Mouse (Mus musculus) MEL (cell line): ENCODE data around the gene Polr2m. TPM values are rescaled to one million over a fixed set of nuclear protein-coding genes. Genes with fewer than 3 reads are reported as not detected.

ENCODE experiments used
- DNase-seq: peaks from one replicate; pipeline ENCODE4 v3.0.0; 2011; ENCODE audit warnings: low read depth, low spot score
- H3K27ac ChIP-seq: 2 replicates; pipeline ENCODE4 v1.5.1; 2012; ENCODE audit warnings: low read depth, mild to moderate bottlenecking, control low read depth, low read length, moderate library complexity; ENCODE audit not compliant: control insufficient read depth
- H3K27me3 ChIP-seq, 2 experiments: fragments of 150-350 bp in 1 of 2; sonication (generic) in 1 of 2; 2 replicates each; pipeline ENCODE4 v1.6.1; 2012; ENCODE audit warnings: low read length in 2 of 2, mild to moderate bottlenecking in 2 of 2, improper control_type of control experiment in 1 of 2, moderate library complexity in 1 of 2; ENCODE audit not compliant: insufficient read depth in 2 of 2, control insufficient read depth in 1 of 2
- H3K36me3 ChIP-seq, 2 experiments: 2 replicates each; pipeline ENCODE4 v1.6.1; 2012 to 2014; ENCODE audit warnings: low read length in 2 of 2, improper control_type of control experiment in 1 of 2, inconsistent platforms in 1 of 2, mild to moderate bottlenecking in 1 of 2; ENCODE audit not compliant: insufficient read depth in 2 of 2, control insufficient read depth in 1 of 2
- H3K4me1 ChIP-seq, 2 experiments: fragments of 150-350 bp in 1 of 2; sonication (generic) in 1 of 2; 2 replicates each; pipeline ENCODE4 v1.6.1; 2012; ENCODE audit warnings: low read length in 2 of 2, improper control_type of control experiment in 1 of 2, mild to moderate bottlenecking in 1 of 2; ENCODE audit not compliant: insufficient read depth in 2 of 2, control insufficient read depth in 1 of 2
- H3K4me3 ChIP-seq, 2 experiments: fragments of 150-350 bp in 1 of 2; sonication (generic) in 1 of 2; 2 replicates each; pipeline ENCODE4 v1.5.1; 2012; ENCODE audit warnings: low read depth in 2 of 2, low read length in 2 of 2, mild to moderate bottlenecking in 2 of 2, moderate library complexity in 2 of 2, control low read depth in 1 of 2, improper control_type of control experiment in 1 of 2; ENCODE audit not compliant: control insufficient read depth in 1 of 2, insufficient read depth in 1 of 2
- H3K79me2 ChIP-seq: 2 replicates; pipeline ENCODE4 v1.6.1; 2012; ENCODE audit warnings: mild to moderate bottlenecking, low read length, moderate library complexity; ENCODE audit not compliant: control insufficient read depth, poor library complexity, insufficient read depth
- H3K9ac ChIP-seq: 2 replicates; pipeline ENCODE4 v1.6.1; 2012; ENCODE audit warnings: low read depth, mild to moderate bottlenecking, control low read depth, low read length, moderate library complexity; ENCODE audit not compliant: control insufficient read depth, poor library complexity, severe bottlenecking
- H3K9me3 ChIP-seq: fragments of 150-350 bp; sonication (generic); replicated peaks from 2 replicates; pipeline ENCODE4 v1.6.1; 2012; ENCODE audit warnings: mild to moderate bottlenecking, low read length, improper control_type of control experiment, moderate library complexity; ENCODE audit not compliant: insufficient read depth
- BHLHE40 ChIP-seq: IDR thresholded peaks from 2 replicates; pipeline ENCODE4 v1.6.1; 2012; ENCODE audit warnings: low read depth, mild to moderate bottlenecking, inconsistent platforms, low read length, improper control_type of control experiment, borderline replicate concordance
- CHD1 ChIP-seq: IDR thresholded peaks from 2 replicates; pipeline ENCODE4 v1.6.1; 2012; ENCODE audit warnings: low read depth, mild to moderate bottlenecking, inconsistent platforms, low read length, improper control_type of control experiment
- CTCF ChIP-seq, 3 experiments: IDR thresholded peaks in 2 of 3; conservative IDR thresholded peaks in 1 of 3; 2 replicates each; pipeline ENCODE4 v1.5.1; 2011 to 2012; ENCODE audit warnings: low read length in 3 of 3, low read depth in 2 of 3, mild to moderate bottlenecking in 2 of 3, improper control_type of control experiment in 1 of 3, inconsistent platforms in 1 of 3, mixed read lengths in 1 of 3, moderate library complexity in 1 of 3; ENCODE audit not compliant: control insufficient read depth in 1 of 3, insufficient read depth in 1 of 3, poor library complexity in 1 of 3, severe bottlenecking in 1 of 3
- E2F4 ChIP-seq: IDR thresholded peaks from 2 replicates; pipeline ENCODE4 v1.6.1; 2011; ENCODE audit warnings: low read depth, low read length, improper control_type of control experiment, borderline replicate concordance
- EP300 ChIP-seq, 2 experiments: IDR thresholded peaks; 2 replicates each; pipeline ENCODE4 v1.6.1; 2011; ENCODE audit warnings: improper control_type of control experiment in 2 of 2, low read length in 2 of 2, low read depth in 1 of 2, mild to moderate bottlenecking in 1 of 2
- ETS1 ChIP-seq: IDR thresholded peaks from 2 replicates; pipeline ENCODE4 v1.6.1; 2012; ENCODE audit warnings: low read depth, mild to moderate bottlenecking, inconsistent platforms, low read length, improper control_type of control experiment, moderate library complexity
- GABPA ChIP-seq: IDR thresholded peaks from 2 replicates; pipeline ENCODE4 v1.6.1; 2012; ENCODE audit warnings: low read depth, mild to moderate bottlenecking, inconsistent platforms, low read length, improper control_type of control experiment, moderate library complexity
- HCFC1 ChIP-seq: IDR thresholded peaks from 2 replicates; pipeline ENCODE4 v1.6.1; 2012; ENCODE audit warnings: low read depth, mild to moderate bottlenecking, inconsistent platforms, low read length, improper control_type of control experiment, moderate library complexity
- JUND ChIP-seq: IDR thresholded peaks from 2 replicates; pipeline ENCODE4 v1.6.1; 2011; ENCODE audit warnings: low read depth, mild to moderate bottlenecking, improper control_type of control experiment, low read length
- MYB ChIP-seq: IDR thresholded peaks from 2 replicates; pipeline ENCODE4 v1.6.1; 2011; ENCODE audit warnings: mild to moderate bottlenecking, low read depth, low read length, improper control_type of control experiment
- RAD21 ChIP-seq: IDR thresholded peaks from 2 replicates; pipeline ENCODE4 v1.6.1; 2011; ENCODE audit warnings: mild to moderate bottlenecking, low read depth, low read length, improper control_type of control experiment
- UBTF ChIP-seq: IDR thresholded peaks from 2 replicates; pipeline ENCODE4 v1.6.1; 2012; ENCODE audit warnings: low read depth, mild to moderate bottlenecking, inconsistent platforms, low read length, improper control_type of control experiment, moderate library complexity, borderline replicate concordance; ENCODE audit not compliant: insufficient read depth
- USF2 ChIP-seq, 2 experiments: IDR thresholded peaks; 2 replicates each; pipeline ENCODE4 v1.6.1; 2011 to 2012; ENCODE audit warnings: improper control_type of control experiment in 2 of 2, low read length in 2 of 2, borderline replicate concordance in 1 of 2, inconsistent platforms in 1 of 2, low read depth in 1 of 2, mild to moderate bottlenecking in 1 of 2; ENCODE audit not compliant: insufficient read depth in 1 of 2
- ZC3H11A ChIP-seq: IDR thresholded peaks from 2 replicates; pipeline ENCODE4 v1.6.1; 2012; ENCODE audit warnings: low read depth, mild to moderate bottlenecking, inconsistent platforms, low read length, improper control_type of control experiment
- polyA plus RNA-seq, 2 experiments: library from polyadenylated mRNA; stranded (reverse) in 1 of 2; unstranded in 1 of 2; fragments of >175 nt in 1 of 2; fragments of >200 nt in 1 of 2; gene quantifications; 2 replicates each; pipeline versions ENCODE4 v1.2.1 to v1.2.4; 2012; ENCODE audit warnings: low replicate concordance in 2 of 2, low read depth in 1 of 2; ENCODE audit not compliant: insufficient read length in 2 of 2, insufficient read depth in 1 of 2, missing spikeins in 1 of 2
- total RNA-seq: library from RNA; depleted of rRNA; stranded (reverse); fragments of 300-350 nt; gene quantifications from 2 replicates; pipeline ENCODE4 v1.2.3, GENCODE M21; 2012

Polr2m gene
- total and polyA plus RNA-seq, 3 experiments, result 146 to 624 (median 217) TPM

DNA sequence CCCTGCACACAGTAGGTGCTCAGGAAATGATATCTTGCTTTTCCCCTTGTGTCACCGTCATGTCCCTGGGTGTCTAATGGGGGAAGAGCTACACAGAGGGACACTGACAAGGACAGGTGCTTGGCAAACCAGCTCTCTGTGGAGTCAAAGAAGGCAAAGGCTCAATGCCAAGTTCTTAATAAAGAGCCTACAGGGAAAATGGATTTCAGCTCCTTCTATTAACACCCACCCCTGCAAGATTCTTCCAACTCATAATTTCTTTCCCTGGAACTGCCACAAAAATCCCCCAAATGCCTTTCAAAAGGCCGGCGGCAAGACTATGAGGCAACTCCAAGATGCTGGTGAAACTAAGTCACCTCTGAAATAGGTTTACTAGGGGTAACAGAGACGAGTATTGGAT is 38.2 kb upstream of the Polr2m start:
- Histone ChIP-seq H3K9ac (no peak overlapping the region), H3K4me1 (no peaks in the 10 kb centered on the region), H3K27me3 (no peaks in the 10 kb centered on the region; a peak in 1 of 4 replicates), H3K36me3 (no peaks in the 10 kb centered on the region), H3K9me3 (no peaks in the 10 kb centered on the region)
- no peak for DNase-seq
- TF ChIP-seq RAD21 (no peak), BHLHE40 (no peak), MYB (no peak), CHD1 (no peak), UBTF (no peak), USF2 (IDR thresholded peaks at IDR 0.05; ENCODE audit: borderline replicate concordance in 1 of 2, insufficient read depth in 1 of 2, low read depth in 1 of 2, low read length in 2 of 2) (no peak), JUND (no peak), CTCF (IDR thresholded peaks at IDR 0.05 in 2 of 3, conservative IDR thresholded peaks at IDR 0.05 in 1 of 3; ENCODE audit: control insufficient read depth in 1 of 3, insufficient read depth in 1 of 3, low read depth in 2 of 3, low read length in 3 of 3, poor library complexity in 1 of 3, severe bottlenecking in 1 of 3) (no peak), HCFC1 (no peak), GABPA (no peak)
- TF ChIP-seq, all 39 proteins: peak for 0
- H3K27ac ChIP-seq, result no peak overlapping the region
- no peak overlapping the region for H3K4me3 ChIP-seq
- H3K79me2 ChIP-seq, result no peaks in the 10 kb centered on the region

DNA sequence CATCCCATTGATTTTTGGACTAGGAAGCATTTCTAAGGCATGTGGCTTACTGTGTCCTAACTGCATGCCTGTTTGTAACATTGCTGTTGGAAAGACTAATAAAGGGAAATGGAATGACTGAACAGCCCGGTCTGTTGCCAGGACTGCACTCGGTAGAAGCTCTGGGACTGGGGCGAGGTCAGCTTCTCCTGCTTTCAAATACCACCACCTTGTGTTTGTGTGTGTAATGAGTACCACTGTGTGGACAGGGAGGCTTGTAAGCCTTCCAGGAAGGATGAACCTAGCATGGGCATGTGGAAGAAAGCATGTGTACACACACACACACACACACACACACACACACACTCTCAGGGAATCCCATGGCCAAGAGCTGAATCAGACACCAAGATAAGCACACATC is 34.1 kb upstream of the Polr2m start:
- TF ChIP-seq EP300 (IDR thresholded peaks at IDR 0.05; ENCODE audit: low read depth in 1 of 2, low read length in 2 of 2) (no peak), USF2 (IDR thresholded peaks at IDR 0.05; ENCODE audit: borderline replicate concordance in 1 of 2, insufficient read depth in 1 of 2, low read depth in 1 of 2, low read length in 2 of 2) (no peak), ZC3H11A (no peak), ETS1 (no peak), CHD1 (no peak), E2F4 (no peak), RAD21 (no peak)

More for the DNA sequence above, 34.1 kb upstream of the Polr2m start:
- Histone ChIP-seq H3K9me3 (no peaks in the 10 kb centered on the region), H3K4me3 (no peak overlapping the region), H3K36me3 (peaks cover 0 to 2% of the 10 kb centered on the region in 2 experiments; a peak in 1 of 4 replicates), H3K9ac (no peak overlapping the region), H3K79me2 (no peaks in the 10 kb centered on the region), H3K4me1 (no peaks in the 10 kb centered on the region), H3K27me3 (no peaks in the 10 kb centered on the region; a peak in 1 of 4 replicates), H3K27ac (no peak overlapping the region)
- DNase-seq, result no peak
